Mouse (Mus musculus): ENCODE results near the gene Rpl22.

DNA sequence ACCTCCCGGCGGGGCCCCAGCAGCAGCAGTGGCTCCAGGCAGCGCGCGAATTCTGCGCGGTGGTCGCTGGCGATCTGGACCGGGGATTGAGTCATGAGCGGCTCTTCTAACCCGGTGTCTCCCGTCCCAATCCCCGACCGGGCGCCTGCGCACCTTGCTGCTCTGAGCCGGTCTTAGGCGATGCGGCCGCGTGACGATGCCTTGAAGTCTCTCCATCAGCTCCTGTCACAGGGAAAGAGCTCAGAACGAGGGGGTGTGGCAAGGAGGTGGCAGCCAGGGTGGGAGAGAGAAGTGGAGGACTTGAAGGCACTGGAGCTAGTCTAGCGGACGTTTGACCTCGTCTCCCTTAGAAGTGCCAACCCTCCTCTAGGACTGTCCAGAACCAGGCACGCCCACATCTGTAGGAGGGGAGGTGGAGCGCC, 12.3 kb upstream of the Rpl22 start:
- TF ChIP-seq CTCF (IDR thresholded peaks at IDR 0.05; ENCODE audit: insufficient read depth, low read length): no peak
- TF ChIP-seq POLR2A (IDR thresholded peaks at IDR 0.05; ENCODE audit: borderline replicate concordance, extremely low read depth, low read depth, low read length): no peak

Measured in lung, adult 2 months (tissue).